Mouse (Mus musculus) retina, postnatal 1 day (tissue): ENCODE results near the gene Fam76a.
A peak's percentile ranks its signal among the peaks of the same experiment; 100 is the strongest.

Source experiments
- DNase-seq: peaks from one replicate; pipeline ENCODE4 v3.0.0-alpha.2; 2012

The Fam76a gene

DNA sequence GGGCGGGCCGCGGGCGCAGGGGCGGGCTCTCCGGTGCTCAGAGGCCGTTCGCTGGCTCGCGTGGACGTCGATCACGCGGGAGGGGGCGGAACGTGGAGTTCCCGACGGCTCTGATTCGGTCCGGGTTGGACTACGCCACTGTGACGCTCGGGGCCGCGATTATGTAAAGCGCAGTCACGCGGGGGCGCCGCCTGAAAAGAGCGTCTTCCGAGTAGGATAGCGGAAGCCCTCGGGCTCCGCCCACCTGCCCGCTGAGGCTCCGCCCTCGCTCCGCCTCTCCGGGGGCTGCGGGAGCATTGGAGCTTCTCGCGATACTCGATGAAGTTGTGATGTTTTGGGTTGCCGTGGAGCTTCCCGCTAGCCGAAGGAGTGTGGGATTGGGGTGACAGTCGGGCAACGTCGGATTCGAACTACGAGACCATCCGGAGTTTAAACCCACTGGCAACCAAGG lies at the start of gene Fam76a:
Fam76a (minus strand) TSS at position 1 of the 451 bp plus-strand sequence.
- peak; percentile 100 for DNase-seq

DNA sequence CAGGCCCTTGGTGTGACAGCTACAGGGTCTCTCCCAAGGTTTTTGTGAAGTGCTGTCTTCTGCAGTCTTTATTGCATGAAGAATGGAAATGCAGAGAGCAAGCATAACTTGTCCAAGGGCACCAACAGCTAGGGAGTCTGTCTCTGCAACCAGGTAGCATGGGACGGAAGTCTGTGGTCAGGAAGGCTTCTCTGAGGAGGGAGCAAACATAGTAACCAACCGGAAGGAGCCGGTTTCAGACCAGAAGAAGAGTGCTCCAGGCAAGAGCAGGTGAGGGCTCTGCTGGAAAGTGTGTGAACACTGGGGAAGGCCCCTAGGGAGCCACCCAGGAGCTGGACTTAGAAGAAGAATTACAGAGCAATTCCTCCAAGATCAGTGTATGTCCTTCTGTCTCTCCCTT lies 49.7 kb upstream of the Fam76a start:
- DNase-seq: no peak

GRCm38 (mm10) chr4:132971601-132972000 lies 49.2 kb upstream of the Fam76a start:
- no peak for DNase-seq

DNA sequence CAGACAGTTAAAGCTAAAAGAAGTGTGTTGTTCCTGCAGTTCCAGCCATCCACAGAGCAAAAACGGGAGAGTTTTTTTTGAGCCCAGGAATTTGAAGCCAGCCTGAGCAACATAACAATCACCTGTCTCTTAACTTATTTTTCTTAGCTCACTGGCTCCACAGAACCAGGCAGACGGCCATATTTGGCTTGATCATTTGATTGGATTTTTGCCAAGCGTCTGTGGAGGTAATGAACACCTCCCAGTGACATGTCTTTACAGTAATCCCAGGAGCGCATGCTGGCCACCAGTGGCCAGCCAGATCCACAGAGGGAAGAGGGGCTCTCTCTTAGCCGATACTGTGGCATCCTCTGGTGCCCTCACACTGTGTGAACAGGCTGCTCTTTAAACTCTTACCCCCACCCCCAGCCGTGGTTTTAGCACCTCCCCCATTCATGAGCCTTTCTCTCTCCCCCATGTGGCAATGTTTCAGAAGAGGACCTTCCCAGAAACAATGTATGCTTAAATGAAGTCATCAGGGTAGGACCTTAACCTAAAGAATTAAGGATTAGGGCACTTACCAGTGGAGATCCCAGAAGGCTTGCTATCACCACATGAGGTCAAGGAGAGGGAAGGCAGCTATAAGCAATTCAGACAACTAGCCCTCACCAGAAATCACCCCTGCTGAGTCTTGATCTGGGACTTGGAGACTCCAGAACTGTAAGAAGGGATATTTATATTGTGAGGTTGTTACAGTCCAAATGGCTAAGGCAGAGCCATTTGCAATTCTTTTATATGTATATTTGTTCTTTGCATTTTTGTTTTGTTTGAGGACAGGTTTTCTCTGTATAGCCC lies 46.0 kb upstream of the Fam76a start:
- no peak for DNase-seq

- DNase-seq: peak; percentile 74
Measured at GRCm38 (mm10) chr4:132964473-132964872, 42.1 kb upstream of the Fam76a start.

DNA sequence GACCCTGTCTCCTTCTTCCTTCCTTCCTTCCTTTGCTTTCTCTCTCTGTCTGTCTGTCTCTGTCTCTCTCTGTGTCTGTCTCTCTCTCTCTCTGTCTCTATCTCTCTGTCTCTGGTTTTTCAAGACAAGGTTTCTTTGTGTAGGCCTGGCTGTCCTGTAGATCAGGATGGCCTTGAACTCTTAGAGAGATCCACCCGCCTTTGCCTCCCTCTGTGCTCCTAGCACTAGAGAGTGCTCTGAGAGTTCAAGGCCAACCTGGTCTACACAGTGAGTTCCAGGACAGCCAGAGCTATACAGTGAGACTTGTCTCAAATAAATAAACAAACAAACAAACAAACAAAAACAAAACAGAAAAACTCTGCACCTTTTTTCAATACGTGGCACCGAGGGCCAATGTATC lies 41.7 kb upstream of the Fam76a start:
- DNase-seq: no peak

DNA sequence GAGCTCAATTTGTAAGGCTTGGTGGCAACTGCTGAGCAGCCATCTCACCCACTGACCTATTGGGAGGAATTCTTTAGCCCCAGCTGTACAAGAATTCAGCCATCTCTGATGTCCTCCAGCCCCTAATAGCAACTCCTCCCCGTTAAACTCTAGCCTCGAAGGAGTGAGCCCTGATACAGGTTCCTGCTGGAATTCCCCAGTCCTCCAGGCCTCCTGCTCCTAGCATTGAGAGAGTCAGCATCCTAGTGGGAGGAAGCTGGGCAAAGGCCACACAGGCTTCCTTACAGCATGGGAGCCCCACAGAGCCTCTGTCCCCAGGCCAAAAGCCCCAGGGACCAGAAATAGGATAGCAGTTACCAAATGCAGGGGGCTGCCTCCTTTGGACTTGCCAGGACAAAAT lies 41.1 kb upstream of the Fam76a start:
- no peak for DNase-seq

GRCm38 (mm10) chr4:132962628-132963027 lies 40.3 kb upstream of the Fam76a start:
- DNase-seq: no peak

GRCm38 (mm10) chr4:132961866-132962265 lies 39.5 kb upstream of the Fam76a start:
- no peak for DNase-seq

DNA sequence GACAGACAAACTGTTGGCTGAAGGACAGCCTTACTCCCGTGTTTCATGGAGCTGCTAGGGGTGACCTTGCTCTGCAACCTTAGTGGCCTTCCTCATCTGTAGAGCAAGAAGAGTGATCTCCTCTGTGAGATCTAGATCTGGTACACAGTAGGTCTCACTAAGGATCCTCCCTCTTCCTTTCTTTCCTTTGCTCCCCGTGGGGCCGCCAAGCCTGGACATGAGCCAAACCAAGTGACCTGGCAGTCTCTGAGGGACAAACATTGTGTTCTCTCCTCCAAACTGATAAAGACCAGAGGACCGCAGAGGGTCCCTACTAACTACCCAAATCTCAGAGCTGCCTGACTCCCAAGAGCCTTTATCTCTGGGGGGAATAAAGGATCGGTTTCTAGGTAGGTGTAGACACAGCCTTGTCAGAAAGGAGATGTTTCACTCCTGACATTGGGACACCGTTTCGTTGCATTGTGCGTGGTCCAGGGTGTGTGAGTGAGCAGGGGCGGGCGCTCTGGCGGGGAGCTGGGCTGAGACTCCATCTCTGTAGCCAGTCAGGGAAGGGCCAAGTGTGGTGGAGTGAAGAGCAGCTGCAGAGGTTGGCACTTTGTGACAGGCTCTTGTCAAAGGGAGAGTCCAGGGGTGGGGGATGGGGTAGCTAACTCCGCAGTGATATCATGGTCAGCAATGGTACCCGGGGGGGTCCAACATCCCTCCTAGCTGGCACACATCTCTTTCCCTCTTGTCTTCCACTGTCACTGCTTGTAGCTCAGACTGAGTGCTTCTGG lies 38.7 kb upstream of the Fam76a start:
- no peak for DNase-seq

- DNase-seq: no peak
Measured at GRCm38 (mm10) chr4:132960313-132960712, 38.0 kb upstream of the Fam76a start.

DNA sequence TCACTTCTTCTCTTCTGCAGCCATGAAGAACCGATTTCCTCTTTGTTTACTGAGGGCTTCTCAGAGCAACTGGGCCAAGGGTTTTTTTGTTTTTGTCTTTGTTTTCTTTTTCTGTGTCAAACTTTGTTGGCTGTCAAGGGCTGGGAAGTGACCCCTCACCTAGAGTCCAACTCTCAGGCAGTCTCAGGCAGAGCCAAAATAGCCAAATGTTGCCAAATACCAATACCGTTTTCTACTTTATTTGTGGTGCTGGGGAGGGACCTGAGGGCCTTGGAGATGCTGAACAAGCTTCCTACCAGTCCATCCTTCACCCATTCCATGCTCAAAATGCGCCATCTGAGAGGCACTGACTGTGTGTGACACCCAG lies 37.3 kb upstream of the Fam76a start:
- no peak for DNase-seq

DNA sequence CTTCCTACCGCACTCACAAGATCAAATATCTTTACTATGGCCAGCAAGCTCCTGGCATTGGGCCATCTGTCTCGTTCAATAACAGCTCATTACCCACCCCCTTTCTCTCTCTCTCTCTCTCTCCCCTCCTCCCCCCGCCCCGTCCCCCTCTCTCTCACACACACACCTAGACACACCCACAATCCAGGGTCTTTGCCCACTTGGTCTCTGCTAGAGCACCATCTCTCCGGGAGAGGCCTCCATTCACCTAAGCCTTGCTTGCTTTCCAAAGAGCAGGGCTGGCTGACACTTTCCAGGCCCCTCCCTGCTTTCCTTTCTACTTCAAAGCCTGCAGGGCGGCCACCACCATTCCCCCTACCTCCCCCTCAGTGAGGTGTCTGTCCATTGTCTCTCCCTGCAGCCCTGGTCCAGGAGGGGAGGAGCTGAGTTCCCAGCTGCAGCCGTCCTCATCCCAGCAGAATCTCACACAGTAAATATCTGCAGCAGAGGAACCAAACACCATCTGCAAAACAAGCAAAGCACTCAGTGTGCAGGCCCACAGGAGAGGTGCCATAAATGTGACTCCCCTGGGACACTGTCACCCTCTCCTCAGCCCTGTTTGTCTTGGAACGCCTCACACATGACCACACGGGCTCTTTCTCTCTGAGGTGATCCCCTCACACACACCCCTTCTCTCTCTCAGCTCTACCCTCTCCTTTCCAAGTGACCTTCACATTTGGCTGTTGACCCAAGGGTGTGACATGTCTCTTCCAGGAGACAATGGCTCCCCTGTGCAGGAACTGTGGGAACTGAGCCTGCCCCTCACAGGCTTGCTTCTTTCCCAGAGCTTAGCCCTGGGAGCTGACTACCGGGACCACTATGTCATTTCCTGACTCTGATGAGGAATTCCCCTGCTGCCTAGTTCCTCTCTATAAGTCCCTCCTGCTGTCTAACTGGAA lies 36.7 kb upstream of the Fam76a start:
- peak; percentile 74 for DNase-seq

DNA sequence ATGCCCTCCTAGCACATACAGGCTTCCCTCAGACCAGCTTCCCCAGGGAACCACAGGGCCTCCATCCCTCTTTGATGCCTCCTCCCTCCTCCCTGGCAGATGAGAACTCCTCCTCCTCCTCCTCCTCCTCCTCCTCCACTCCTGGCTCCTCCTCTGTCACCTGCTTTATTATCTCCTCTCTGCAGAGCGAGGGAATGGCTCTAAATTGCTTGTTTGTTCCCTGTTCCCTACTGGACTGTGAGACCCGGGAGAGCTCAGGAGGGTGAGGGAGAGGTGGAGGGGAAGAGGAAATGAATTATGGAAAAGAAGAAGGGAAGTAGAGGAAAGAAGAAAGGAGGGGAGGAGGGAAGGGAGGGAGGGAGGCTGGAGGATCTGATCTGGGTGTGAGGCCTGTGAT lies 33.0 kb upstream of the Fam76a start:
- no peak for DNase-seq

DNA sequence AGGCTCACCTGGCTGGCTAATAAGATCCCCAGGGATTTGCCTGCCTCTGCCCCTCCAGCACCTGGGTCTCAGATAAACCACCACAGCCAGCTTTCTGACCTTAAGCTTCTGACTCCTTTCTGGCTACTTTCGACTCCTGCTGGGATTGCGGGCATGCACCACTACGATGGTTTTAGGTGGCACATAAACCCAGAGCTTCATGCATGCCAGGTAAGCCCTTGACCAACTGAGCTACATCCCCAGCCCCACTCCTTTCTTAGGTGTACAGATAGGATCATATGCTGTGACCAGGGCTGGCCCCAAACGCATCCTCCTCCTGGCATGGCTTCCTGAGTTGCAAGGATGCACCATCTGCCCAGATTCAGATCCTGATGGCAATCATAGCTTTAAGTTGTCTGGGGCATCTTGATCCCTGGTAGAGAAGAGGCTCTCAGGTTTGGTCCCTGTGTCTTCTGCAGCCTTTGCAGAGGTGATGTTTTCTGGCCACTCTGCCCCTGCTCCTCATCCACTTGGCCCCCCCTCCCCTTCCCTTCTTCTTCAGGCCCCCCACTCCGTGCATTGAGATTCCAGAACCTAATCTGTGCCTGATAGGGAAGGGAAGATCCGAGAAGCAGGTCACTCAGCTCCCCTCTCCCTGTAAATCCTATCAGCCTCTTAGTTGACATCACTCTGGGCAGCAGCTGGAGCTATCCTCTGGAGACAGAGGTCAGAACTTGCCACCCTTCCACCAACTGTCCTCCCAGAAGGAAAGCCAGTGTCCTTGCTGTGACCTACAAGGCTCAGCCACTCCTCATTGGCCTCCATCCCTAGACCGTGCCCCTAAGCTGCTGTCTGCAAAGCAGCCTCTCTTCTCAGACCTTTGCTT lies 32.4 kb upstream of the Fam76a start:
- peak; percentile 80 for DNase-seq

DNA sequence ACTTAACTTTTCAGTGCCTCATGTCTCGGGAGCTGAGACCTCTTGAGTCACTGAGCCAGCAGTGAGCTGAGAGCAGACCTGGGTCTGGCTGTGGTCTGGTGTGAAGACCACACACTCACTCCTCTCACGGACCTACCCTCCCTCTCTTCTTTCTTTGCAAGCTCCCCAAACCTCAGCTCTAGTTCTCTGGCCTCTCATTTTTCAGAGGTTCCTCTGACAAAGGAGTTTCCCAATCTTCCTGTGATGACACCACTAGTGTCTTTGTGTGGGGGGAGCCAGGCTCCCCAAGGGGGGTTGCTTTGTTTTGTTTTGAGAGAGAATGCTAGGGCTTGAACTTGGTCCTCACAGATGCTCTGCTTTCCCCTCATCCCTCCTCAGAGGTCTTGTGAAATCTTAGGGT lies 28.6 kb upstream of the Fam76a start:
- DNase-seq: no peak

GRCm38 (mm10) chr4:132949882-132950532 lies 27.6 kb upstream of the Fam76a start:
- peak; percentile 82 for DNase-seq

DNA sequence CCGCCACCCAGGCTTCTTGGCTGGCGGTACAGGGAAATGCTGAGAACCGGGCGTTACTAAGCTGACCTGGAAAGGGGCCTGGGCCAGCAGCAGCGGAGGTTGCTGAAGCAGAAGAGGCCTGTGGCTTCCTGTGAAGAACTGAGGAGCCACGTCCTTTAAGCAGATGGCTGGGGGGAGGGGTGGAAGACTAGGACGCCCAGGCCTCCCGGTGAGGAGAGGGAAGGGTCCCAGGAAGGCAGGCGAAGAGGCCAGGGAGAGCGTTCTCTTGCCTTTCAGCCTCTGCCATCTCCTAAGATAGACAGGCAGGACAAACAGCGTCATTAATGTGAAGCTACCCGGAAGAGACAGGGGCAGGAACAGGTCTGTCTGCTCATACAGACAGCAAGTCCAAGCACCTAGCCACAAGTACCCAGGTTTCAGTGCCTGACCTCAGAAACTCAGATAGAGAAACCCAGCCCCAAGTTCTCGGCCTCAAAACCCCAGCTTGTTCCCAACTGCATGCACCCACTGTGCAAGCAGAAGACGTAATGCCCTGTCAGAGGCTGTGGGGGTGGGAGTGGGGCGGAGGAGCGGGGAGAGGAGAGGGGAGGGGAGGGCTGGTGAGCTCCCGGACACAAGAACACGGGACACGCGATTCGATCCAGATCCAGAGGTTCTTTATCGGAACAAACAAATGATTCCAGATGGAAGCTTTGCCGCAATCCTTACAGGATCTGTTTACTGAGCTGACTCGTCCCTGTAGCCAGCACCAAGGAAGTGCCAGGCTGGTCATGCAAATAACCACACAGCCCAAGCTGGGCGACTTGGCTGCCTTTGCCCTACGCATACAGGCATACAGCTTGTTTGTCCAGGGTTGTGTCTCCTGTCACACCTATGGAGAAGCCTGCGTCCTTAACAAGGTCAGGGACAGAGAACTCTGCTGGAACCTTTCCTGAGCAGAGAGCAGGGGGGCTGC lies 24.0 kb upstream of the Fam76a start:
- peak; percentile 83 for DNase-seq

DNA sequence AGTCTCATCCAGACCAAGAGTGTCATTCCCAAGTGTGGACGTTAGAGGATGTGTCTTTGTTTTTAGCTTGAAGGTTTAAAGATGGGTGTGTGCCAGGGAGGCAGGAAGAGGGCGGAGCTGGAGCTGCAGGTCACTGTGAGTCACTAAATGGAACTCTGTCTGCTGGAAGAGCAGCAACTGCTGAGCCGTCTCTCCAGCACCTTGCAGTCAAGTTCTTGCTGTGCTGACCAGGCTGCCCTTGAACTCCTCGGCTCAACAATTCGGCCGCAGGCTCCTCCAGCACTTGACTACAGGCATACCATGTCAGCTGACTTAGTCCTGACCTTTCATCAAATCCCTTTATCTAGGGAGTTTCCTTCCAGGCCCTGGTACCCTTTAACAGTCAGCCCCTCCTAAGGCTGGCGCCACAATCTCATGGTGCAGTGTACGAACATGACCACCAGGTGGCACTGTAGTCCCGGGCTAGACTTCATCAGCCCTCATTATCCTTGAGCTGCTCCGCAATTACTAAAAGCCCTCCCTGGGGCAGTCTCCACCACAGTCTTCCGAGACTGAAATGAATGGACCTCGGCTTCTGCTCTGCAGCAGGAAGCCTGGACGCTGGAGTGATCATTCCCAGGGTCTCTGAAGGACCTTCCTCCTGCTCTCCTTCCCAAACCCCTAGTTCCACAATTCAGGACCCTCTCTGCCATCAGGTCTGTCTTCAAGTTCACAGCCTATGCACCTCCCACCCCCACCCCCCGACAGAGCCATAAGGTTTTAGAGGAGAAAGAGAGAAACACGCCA lies 23.1 kb upstream of the Fam76a start:
- DNase-seq: peak; percentile 91
